Mouse (Mus musculus) heart, adult 2 months (tissue): ENCODE data around the gene Fgr. TPM values are rescaled to one million over a fixed set of nuclear protein-coding genes. Genes with fewer than 3 reads are reported as not detected.

Experiments used
- DNase-seq, 2 experiments: peaks; one replicate each; pipeline ENCODE4 v3.0.0; 2021
- H3K27ac ChIP-seq: fragments of 200-600 bp; 2 replicates; pipeline ENCODE4 v1.8.1; 2022
- H3K27me3 ChIP-seq: fragments of 200-500 bp; 2 replicates; pipeline ENCODE4 v1.6.1; 2012; ENCODE audit warnings: mild to moderate bottlenecking, low read length, inconsistent platforms, mixed read lengths; ENCODE audit not compliant: control insufficient read depth, insufficient read depth
- H3K36me3 ChIP-seq: fragments of 200-500 bp; 2 replicates; pipeline ENCODE4 v1.6.1; 2012; ENCODE audit warnings: low read length, inconsistent platforms; ENCODE audit not compliant: control insufficient read depth, insufficient read depth
- H3K4me1 ChIP-seq: fragments of 200-500 bp; 2 replicates; pipeline ENCODE4 v1.6.1; 2011; ENCODE audit warnings: low read length; ENCODE audit not compliant: control insufficient read depth, insufficient read depth
- H3K4me3 ChIP-seq: fragments of 200-600 bp; 2 replicates; pipeline ENCODE4 v1.8.1; 2022
- H3K79me2 ChIP-seq: fragments of 200-500 bp; replicated peaks from 2 replicates; pipeline ENCODE4 v1.6.1; 2012; ENCODE audit warnings: mild to moderate bottlenecking, inconsistent platforms, low read length, moderate library complexity, mixed read lengths; ENCODE audit not compliant: control insufficient read depth, insufficient read depth
- H3K9ac ChIP-seq: fragments of 200-500 bp; 2 replicates; pipeline ENCODE4 v1.6.1; 2012; ENCODE audit warnings: low read depth, mild to moderate bottlenecking, control low read depth, inconsistent platforms, low read length, mixed read lengths
- CTCF ChIP-seq: fragments of 200-600 bp; IDR thresholded peaks from 2 replicates; pipeline ENCODE4 v1.8.1; 2022; ENCODE audit warnings: antibody characterized with exemption, mild to moderate bottlenecking, moderate library complexity
- EP300 ChIP-seq: fragments of 200-500 bp; IDR thresholded peaks from 2 replicates; pipeline ENCODE4 v1.6.1; 2011; ENCODE audit warnings: low read depth, low read length, control low read depth; ENCODE audit not compliant: insufficient read depth
- POLR2A ChIP-seq: fragments of 200-500 bp; IDR thresholded peaks from 2 replicates; pipeline ENCODE4 v1.6.1; 2011; ENCODE audit warnings: mild to moderate bottlenecking, low read depth, low read length, control low read depth; ENCODE audit not compliant: insufficient read depth
- WGBS: fragments of 180-500 bp; shearing (Covaris S2); methylation state at CpG from one replicate; pipeline ENCODE4 v1.1.7; 2018; 5-methylcytosine and 5-hydroxymethylcytosine counted together
- intact Hi-C: fragments of 180-260 bp; cut with DNase I; formaldehyde crosslinking; loops from one replicate; pipeline ENCODE4 v1.15.1; 2025
- polyA plus RNA-seq: library from polyadenylated mRNA; depleted of rRNA; stranded (reverse); fragments of >200 nt; gene quantifications from 2 replicates; pipeline ENCODE4 v1.2.3, GENCODE M21; 2012
- total RNA-seq, 2 experiments: library from RNA; stranded (reverse); gene quantifications; 2 replicates each; pipeline ENCODE4 v1.2.3; 2021

Fgr gene
- total and polyA plus RNA-seq, 3 experiments = 0.43 to 1.7 (median 0.47) TPM

DNA sequence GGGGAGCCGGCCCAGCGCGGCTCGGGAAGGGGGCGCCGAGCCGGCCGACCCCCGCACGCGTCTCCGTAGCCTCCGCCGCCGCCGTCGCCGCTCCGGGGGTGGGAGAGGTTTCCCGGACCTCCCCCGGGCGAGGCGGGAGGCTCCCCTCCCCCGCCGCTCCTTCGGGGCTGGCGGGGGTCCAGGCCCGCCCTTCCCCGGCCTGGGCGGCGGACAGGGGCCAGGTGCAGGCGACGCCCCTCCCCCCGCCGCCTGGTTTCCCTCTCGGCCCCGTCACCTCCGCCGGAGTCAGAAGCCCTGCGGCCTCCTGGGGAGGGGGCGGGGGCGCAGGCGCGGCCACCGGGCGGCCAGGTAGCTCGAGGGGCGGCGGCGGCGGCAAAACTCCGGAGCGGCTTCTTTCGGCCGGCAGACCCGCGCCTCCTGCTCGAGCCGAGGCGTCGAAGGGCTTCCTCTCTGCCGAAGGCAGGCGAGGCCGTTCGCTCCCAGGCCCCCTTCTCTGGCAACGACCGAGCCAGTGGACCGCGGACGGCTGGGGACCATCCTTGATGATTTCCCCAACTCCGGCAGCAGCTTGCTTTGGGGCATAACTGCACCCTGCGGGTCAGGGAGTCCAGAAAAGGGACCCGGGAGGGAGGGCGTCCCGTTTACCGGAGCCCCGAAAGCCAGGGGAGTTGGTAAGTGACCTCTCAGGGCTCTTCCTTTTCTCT is 65.4 kb downstream of the Fgr start:
- H3K4me3 ChIP-seq = peak overlapping the region; percentile 73
- 3% methylated on average over 45 of the region's 77 CpGs for WGBS
- H3K27ac ChIP-seq = peak overlapping the region; percentile 95
- H3K36me3 ChIP-seq = peaks cover 4% of the 10 kb centered on the region
- H3K9ac ChIP-seq = peak overlapping the region; percentile 87
- intact Hi-C loops = loop anchor here (1.0 kb wide), 1 partner anchor 17 kb away; no protein-coding TSS in a partner anchor
- peak; percentile 85 to 86 for DNase-seq
- H3K27me3 ChIP-seq = no peaks in the 10 kb centered on the region
- TF ChIP-seq EP300 = no peak
- no peak for TF ChIP-seq POLR2A
- TF ChIP-seq CTCF = no peak
- peaks cover 35% of the 10 kb centered on the region for H3K4me1 ChIP-seq
- peaks cover 2% of the 10 kb centered on the region; the same call in 1 of the 2 replicates for H3K79me2 ChIP-seq

DNA sequence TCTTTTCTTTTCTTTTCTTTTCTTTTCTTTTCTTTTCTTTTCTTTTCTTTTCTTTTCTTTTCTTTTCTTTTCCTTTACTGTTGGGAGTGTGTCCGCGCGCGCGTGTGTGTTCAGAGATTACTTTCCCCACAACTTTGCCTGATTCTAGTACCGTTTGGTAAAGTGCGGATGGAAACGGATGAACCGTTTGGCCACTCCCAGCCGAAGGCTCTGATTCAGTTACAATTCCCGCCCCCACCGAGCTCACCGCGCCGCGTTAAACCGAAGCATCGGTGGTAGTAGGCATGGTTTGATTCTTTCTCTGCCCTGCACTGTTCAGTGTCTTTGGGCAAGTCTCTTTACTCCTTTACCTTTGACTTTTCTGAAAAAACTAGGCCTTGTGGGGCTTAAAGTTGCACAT is 65.9 kb downstream of the Fgr start:
- no peak for DNase-seq

GRCm38 (mm10) chr4:133040241-133040904 is 66.5 kb downstream of the Fgr start:
- intact Hi-C loops = no loop called here

More for the DNA sequence above, 65.9 kb downstream of the Fgr start:
- Histone ChIP-seq H3K4me3 (peak overlapping the region; percentile 73), H3K79me2 (peaks cover 2% of the 10 kb centered on the region; the same call in 1 of the 2 replicates), H3K9ac (peak overlapping the region; percentile 52), H3K27me3 (no peaks in the 10 kb centered on the region), H3K4me1 (peaks cover 35% of the 10 kb centered on the region), H3K27ac (peak overlapping the region; percentile 95), H3K36me3 (peaks cover 4% of the 10 kb centered on the region)
- intact Hi-C loops = loop anchor here (1.0 kb wide), 1 partner anchor 16 kb away; no protein-coding TSS in a partner anchor
- 12% methylated on average over 18 of the region's 18 CpGs for WGBS
- TF ChIP-seq EP300 (no peak), CTCF (no peak), POLR2A (no peak)

DNA sequence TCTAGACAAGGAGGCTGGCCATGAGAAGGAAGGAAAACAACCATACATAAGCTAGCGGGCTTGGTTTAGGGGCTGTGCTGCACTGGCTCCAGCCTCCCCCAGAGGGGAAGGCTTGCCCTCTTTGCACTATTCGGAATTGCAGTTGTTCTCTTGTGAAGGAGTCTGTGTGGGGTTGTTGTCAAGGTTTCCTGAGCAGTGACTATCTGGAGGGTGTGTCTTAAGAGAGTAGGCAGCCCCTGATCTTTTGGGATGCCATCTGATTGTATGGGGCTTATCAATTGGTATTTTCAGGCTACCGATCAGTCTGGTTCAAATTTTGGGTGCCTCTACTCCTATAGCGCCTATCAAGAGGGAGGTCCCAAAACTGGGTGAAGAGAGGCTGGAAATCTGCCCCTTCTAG is 68.3 kb downstream of the Fgr start:
- Histone ChIP-seq H3K4me3 (no peak overlapping the region; the same call in 1 of the 2 replicates), H3K4me1 (peaks cover 42% of the 10 kb centered on the region), H3K9ac (no peak overlapping the region), H3K27me3 (no peaks in the 10 kb centered on the region), H3K79me2 (peaks cover 2% of the 10 kb centered on the region; the same call in 1 of the 2 replicates), H3K36me3 (no peaks in the 10 kb centered on the region; the same call in 1 of the 2 replicates), H3K27ac (peak overlapping the region; percentile 86)
- intact Hi-C loops = no loop called here
- DNase-seq = no peak
- WGBS = 39% methylated on average over 4 of the region's 4 CpGs
- TF ChIP-seq POLR2A = no peak
- no peak for TF ChIP-seq EP300
- TF ChIP-seq CTCF = no peak

More at GRCm38 (mm10) chr4:133040241-133040904, 66.5 kb downstream of the Fgr start:
- peaks cover 36% of the 10 kb centered on the region for H3K4me1 ChIP-seq
- peak overlapping the region; percentile 73 for H3K4me3 ChIP-seq
- no peak for TF ChIP-seq EP300
- TF ChIP-seq CTCF = no peak
- no peak for TF ChIP-seq POLR2A
- H3K79me2 ChIP-seq = peaks cover 2% of the 10 kb centered on the region; the same call in 1 of the 2 replicates
- peak overlapping the region; percentile 52 for H3K9ac ChIP-seq
- no peak for DNase-seq
- H3K27ac ChIP-seq = peak overlapping the region; percentile 95
- H3K36me3 ChIP-seq = peaks cover 4% of the 10 kb centered on the region
- H3K27me3 ChIP-seq = no peaks in the 10 kb centered on the region
- 51% methylated on average over 14 of the region's 14 CpGs for WGBS

GRCm38 (mm10) chr4:133042651-133043635 is 69.0 kb downstream of the Fgr start:
- Histone ChIP-seq H3K4me3 (peak overlapping the region; percentile 3; the same call in 1 of the 2 replicates), H3K79me2 (peaks cover 2% of the 10 kb centered on the region; the same call in 1 of the 2 replicates), H3K27me3 (no peaks in the 10 kb centered on the region), H3K4me1 (peaks cover 41% of the 10 kb centered on the region), H3K27ac (peak overlapping the region; percentile 86), H3K9ac (peak overlapping the region; percentile 27), H3K36me3 (no peaks in the 10 kb centered on the region; the same call in 1 of the 2 replicates)
- 25% methylated on average over 28 of the region's 28 CpGs for WGBS
- intact Hi-C loops = no loop called here
- DNase-seq = peak in 1 of 2 experiments; percentile 69
- no peak for TF ChIP-seq POLR2A
- TF ChIP-seq EP300 = no peak
- TF ChIP-seq CTCF = no peak
